Mouse (Mus musculus) stomach, postnatal 0 days (tissue): ENCODE measurements around the gene Gpr107.
A peak's percentile ranks its signal among the peaks of the same experiment; 100 is the strongest.

Source experiments
- CTCF ChIP-seq: IDR thresholded peaks from 2 replicates; pipeline ENCODE4 v1.5.1; 2016; ENCODE audit warnings: antibody characterized with exemption, low read depth, mild to moderate bottlenecking, moderate library complexity
- EP300 ChIP-seq: optimal IDR thresholded peaks from 2 replicates; pipeline ENCODE3; 2016; ENCODE audit warnings: antibody characterized with exemption

- TF ChIP-seq CTCF = peak; percentile 71
- no peak for TF ChIP-seq EP300
Observed at GRCm38 (mm10) chr2:31255952-31256938, 104.1 kb downstream of the Gpr107 start.
